Mouse (Mus musculus) heart, postnatal 25 days (tissue): Measurements from ENCODE around the gene Fam122a. TPM values are rescaled to one million over a fixed set of nuclear protein-coding genes. Genes with fewer than 3 reads are reported as not detected.

Experiments used
- DNase-seq: peaks from one replicate; pipeline ENCODE4 v3.0.0; 2022; ENCODE audit warnings: low spot score
- intact Hi-C: fragments of 180-260 bp; cut with DNase I; formaldehyde crosslinking; loops from one replicate; pipeline ENCODE4 v1.15.1; 2025
- total RNA-seq, 2 experiments: library from RNA; stranded (reverse); gene quantifications; 2 replicates each; pipeline ENCODE4 v1.2.3; 2021

Fam122a gene
- total RNA-seq, 2 experiments from 2014 or later: 19.9 to 20.9 TPM

GRCm38 (mm10) chr19:24444322-24444721 lies 32.8 kb downstream of the Fam122a start:
- intact Hi-C loops: no loop called here
- DNase-seq: no peak

- no peak for DNase-seq
- intact Hi-C loops: no loop called here
Measured at GRCm38 (mm10) chr19:24439715-24440114, 37.4 kb downstream of the Fam122a start.

- no peak for DNase-seq
- intact Hi-C loops: no loop called here
Measured at GRCm38 (mm10) chr19:24434291-24434690, 42.9 kb downstream of the Fam122a start.

GRCm38 (mm10) chr19:24432447-24432846 lies 44.7 kb downstream of the Fam122a start:
- intact Hi-C loops: no loop called here
- no peak for DNase-seq

- intact Hi-C loops: no loop called here
- DNase-seq: no peak
Measured at GRCm38 (mm10) chr19:24431381-24431780, 45.8 kb downstream of the Fam122a start.

GRCm38 (mm10) chr19:24428011-24428410 lies 49.1 kb downstream of the Fam122a start:
- DNase-seq: no peak

GRCm38 (mm10) chr19:24427258-24427657 lies 49.9 kb downstream of the Fam122a start:
- intact Hi-C loops: no loop called here

More at GRCm38 (mm10) chr19:24428011-24428410, 49.1 kb downstream of the Fam122a start:
- intact Hi-C loops: no loop called here

GRCm38 (mm10) chr19:24426759-24427181 lies 50.4 kb downstream of the Fam122a start:
- intact Hi-C loops: no loop called here
- no peak for DNase-seq

More at GRCm38 (mm10) chr19:24427258-24427657, 49.9 kb downstream of the Fam122a start:
- DNase-seq: no peak

Other genes with a start within 250 kb of the Fam122a start
- gene Fxn, start 196.8 kb downstream of the Fam122a start, total RNA-seq: 10 to 100 TPM; 27.7 to 28.9 TPM
- gene Pip5k1b, start 78.5 kb upstream of the Fam122a start, total RNA-seq: 10 to 100 TPM; 26.9 to 28.3 TPM
- under 1 TPM; 0.08 to 0.13 TPM for gene Tmem252, start 196.7 kb upstream of the Fam122a start, total RNA-seq